Mouse (Mus musculus) midbrain, embryonic 14.5 days (tissue): ENCODE measurements around the gene Adra1d. TPM values are rescaled to one million over a fixed set of nuclear protein-coding genes. Genes with fewer than 3 reads are reported as not detected.

Source experiments
- ATAC-seq: fragments of 200-750 bp; cut with Nextera tagmentation; 2 replicates; pipeline ENCODE4 v1.8.0; 2017; ENCODE audit warnings: moderate number of reproducible peaks, moderate library complexity; ENCODE audit not compliant: low FRiP score, low TSS enrichment
- DNase-seq: peaks from one replicate; pipeline ENCODE4 v3.0.0-alpha.2; 2015
- H3K27ac ChIP-seq: fragments of 300-500 bp; sonication (generic); replicated peaks from 2 replicates; pipeline ENCODE4 v1.5.1; 2014; ENCODE audit warnings: mild to moderate bottlenecking, low read depth, low read length, moderate library complexity
- H3K27me3 ChIP-seq: fragments of 300-500 bp; sonication (generic); 2 replicates; pipeline ENCODE4 v1.6.1; 2014; ENCODE audit warnings: low read length, control low read depth, mixed read lengths; ENCODE audit not compliant: control insufficient read depth, insufficient read depth
- H3K36me3 ChIP-seq: fragments of 300-500 bp; sonication (generic); 2 replicates; pipeline ENCODE4 v1.6.1; 2014; ENCODE audit warnings: low read length, control low read depth; ENCODE audit not compliant: control insufficient read depth, insufficient read depth
- H3K4me1 ChIP-seq: fragments of 300-500 bp; sonication (generic); 2 replicates; pipeline ENCODE4 v1.6.1; 2014; ENCODE audit warnings: mild to moderate bottlenecking, antibody characterized with exemption, low read length, control low read depth; ENCODE audit not compliant: control insufficient read depth, insufficient read depth
- H3K4me2 ChIP-seq: fragments of 300-500 bp; sonication (generic); 2 replicates; pipeline ENCODE4 v1.6.1; 2014; ENCODE audit warnings: mild to moderate bottlenecking, low read length, moderate library complexity
- H3K4me3 ChIP-seq: fragments of 300-500 bp; sonication (generic); replicated peaks from 2 replicates; pipeline ENCODE4 v1.5.1; 2014; ENCODE audit warnings: low read depth, low read length
- H3K9ac ChIP-seq: fragments of 300-500 bp; sonication (generic); replicated peaks from 2 replicates; pipeline ENCODE4 v1.6.1; 2014; ENCODE audit warnings: mild to moderate bottlenecking, low read length, moderate library complexity
- H3K9me3 ChIP-seq: fragments of 300-500 bp; sonication (generic); 2 replicates; pipeline ENCODE4 v1.6.1; 2016; ENCODE audit warnings: low read length, control low read depth, mixed read lengths; ENCODE audit not compliant: control insufficient read depth
- WGBS: fragments of 180-500 bp; shearing (Covaris S2); extraction: QIAGEN DNeasy Blood & Tissue Kit; methylation state at CpG from one replicate; pipeline ENCODE4 v1.1.7; 2014; 5-methylcytosine and 5-hydroxymethylcytosine counted together
- polyA plus RNA-seq: library from polyadenylated mRNA; unstranded; fragments of >200 nt; fragmentation: Nextera tagmentation; extraction: Ambion mirVana; gene quantifications from 2 replicates; pipeline ENCODE4 v1.2.1, GENCODE M21; 2014

Gene Adra1d
- polyA plus RNA-seq, 1 experiment from 2014 or later, result not detected

DNA sequence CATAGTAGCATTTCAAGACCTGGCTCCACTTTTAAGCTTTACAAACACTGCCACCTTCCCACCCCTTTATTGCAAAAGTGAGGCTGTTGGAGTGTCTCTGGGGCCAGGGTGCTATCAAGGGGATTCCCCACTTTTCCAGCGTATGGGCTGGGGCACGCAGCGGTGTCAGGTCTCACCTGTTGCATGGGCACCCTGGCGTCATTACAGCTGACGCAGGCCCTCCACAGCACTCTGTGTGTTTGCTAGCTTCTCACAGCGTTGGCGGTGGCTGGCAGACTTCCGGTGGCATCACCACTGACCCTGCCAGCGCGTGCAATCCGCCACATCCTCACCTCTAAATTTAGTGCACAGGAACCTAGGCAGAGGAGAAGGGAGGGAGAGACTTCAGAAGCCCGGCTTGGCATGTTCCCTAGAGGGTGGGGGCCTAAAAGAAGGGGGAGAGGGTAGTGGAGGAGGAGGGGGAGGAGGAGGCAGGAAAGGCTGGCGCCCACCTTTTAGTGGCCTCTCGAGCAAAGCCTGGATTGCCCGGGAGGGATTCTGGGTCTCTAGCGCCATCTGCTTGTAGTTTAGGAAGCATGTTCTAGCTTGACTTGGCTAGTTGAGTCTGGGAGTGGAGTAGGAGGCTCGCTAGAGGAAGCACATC is 52.3 kb downstream of the Adra1d start:
- Histone ChIP-seq H3K4me3 (no peak overlapping the region), H3K4me1 (peaks cover 20% of the 10 kb centered on the region), H3K27ac (no peak overlapping the region), H3K27me3 (no peaks in the 10 kb centered on the region), H3K36me3 (no peaks in the 10 kb centered on the region), H3K9me3 (no peaks in the 10 kb centered on the region), H3K4me2 (peak overlapping the region; percentile 41), H3K9ac (no peak overlapping the region)
- peak; percentile 88 for DNase-seq
- 0 out of 2 replicates have a peak, but pooled peaks have one; percentile 9 for ATAC-seq
- 20% methylated on average over 17 of the region's 17 CpGs for WGBS

DNA sequence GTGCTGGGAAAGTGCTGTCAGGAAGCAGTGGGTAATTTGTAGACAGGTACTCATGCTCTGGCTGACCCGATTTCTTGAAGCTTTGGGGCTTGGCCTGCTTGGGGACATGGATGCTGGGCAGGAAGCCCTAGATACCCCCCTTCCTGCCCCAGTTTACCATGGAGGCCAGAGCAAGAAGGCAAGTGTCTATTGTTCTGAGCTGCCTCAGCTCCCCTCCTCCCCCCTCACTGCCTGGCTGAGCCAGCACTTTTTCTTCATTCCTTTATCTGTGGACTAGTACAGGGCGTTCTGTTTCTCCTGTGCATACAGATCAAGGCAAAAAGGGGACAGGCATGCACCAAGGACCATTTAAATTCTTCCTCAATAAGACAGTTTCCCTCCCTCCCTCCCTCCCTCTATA is 53.6 kb downstream of the Adra1d start:
- Histone ChIP-seq H3K27me3 (no peaks in the 10 kb centered on the region), H3K9me3 (no peaks in the 10 kb centered on the region), H3K27ac (no peak overlapping the region), H3K9ac (no peak overlapping the region), H3K4me1 (peaks cover 20% of the 10 kb centered on the region), H3K4me3 (no peak overlapping the region), H3K36me3 (no peaks in the 10 kb centered on the region), H3K4me2 (no peak overlapping the region)
- DNase-seq, result peak; percentile 18
- 42% methylated on average over 2 of the region's 2 CpGs for WGBS
- no peak for ATAC-seq

DNA sequence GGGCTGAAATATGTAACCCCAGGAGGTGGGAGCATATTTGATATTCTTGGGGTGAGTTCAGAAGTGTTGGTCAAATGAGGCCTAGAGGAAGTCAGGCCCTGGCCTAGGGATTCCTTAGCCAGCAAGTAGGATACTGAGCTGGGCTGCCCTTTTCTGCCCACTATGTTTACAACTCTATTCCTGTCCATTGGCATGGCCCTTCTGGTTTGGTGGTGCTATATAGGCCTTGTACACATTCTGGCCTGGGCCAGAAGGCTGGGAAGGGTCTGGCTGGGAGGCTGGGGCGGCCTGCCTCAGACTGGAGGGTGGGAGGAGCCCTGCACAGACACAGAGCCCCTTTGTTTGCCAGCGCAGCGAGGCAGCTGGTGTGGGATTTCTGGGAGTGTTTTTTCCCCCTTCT is 55.7 kb downstream of the Adra1d start:
- ATAC-seq (peak; percentile 76), DNase-seq (peak; percentile 70)
- H3K36me3 ChIP-seq, result no peaks in the 10 kb centered on the region
- 3% methylated on average over 3 of the region's 3 CpGs for WGBS
- H3K27ac ChIP-seq, result peak overlapping the region; percentile 71
- no peaks in the 10 kb centered on the region for H3K9me3 ChIP-seq
- H3K4me2 ChIP-seq, result no peak overlapping the region
- peaks cover 22% of the 10 kb centered on the region for H3K4me1 ChIP-seq
- no peak overlapping the region for H3K9ac ChIP-seq
- no peak overlapping the region for H3K4me3 ChIP-seq
- H3K27me3 ChIP-seq, result no peaks in the 10 kb centered on the region

GRCm38 (mm10) chr2:131505431-131505830 is 56.7 kb downstream of the Adra1d start:
- Histone ChIP-seq H3K27ac (0 out of 2 replicates have a peak overlapping the region, but pooled peaks have one; percentile 71), H3K4me1 (peaks cover 27% of the 10 kb centered on the region), H3K27me3 (no peaks in the 10 kb centered on the region), H3K4me2 (no peak overlapping the region), H3K36me3 (no peaks in the 10 kb centered on the region), H3K9ac (no peak overlapping the region), H3K4me3 (no peak overlapping the region), H3K9me3 (no peaks in the 10 kb centered on the region)
- DNase-seq (no peak), ATAC-seq (no peak)

DNA sequence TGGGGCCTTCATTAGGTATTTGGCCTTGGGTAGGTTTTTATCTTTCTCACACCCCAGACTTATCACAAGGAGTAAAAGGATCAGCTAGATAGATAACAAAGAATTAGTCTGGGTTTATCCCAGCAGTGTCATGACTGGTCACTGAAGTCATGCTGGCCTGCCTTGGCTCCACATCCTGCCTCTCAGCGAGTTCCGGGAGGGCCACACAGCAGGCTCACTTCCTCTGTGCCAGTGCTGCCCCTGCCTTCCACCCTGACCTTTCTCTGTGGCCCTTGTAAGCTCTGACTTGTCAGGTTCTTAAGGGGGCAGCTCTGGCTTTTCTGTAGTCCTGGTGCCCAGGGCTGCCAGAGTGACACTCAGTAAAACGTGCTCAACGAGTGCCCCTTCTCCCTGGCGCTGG is 59.5 kb downstream of the Adra1d start:
- Histone ChIP-seq H3K4me2 (no peak overlapping the region), H3K4me3 (no peak overlapping the region), H3K4me1 (peaks cover 16% of the 10 kb centered on the region), H3K27me3 (no peaks in the 10 kb centered on the region), H3K9ac (no peak overlapping the region), H3K36me3 (no peaks in the 10 kb centered on the region), H3K27ac (no peak overlapping the region), H3K9me3 (no peaks in the 10 kb centered on the region)
- DNase-seq (no peak), ATAC-seq (no peak)
- 85% methylated on average over 5 of the region's 5 CpGs for WGBS

GRCm38 (mm10) chr2:131501886-131502285 is 60.2 kb downstream of the Adra1d start:
- Histone ChIP-seq H3K4me3 (no peak overlapping the region), H3K36me3 (no peaks in the 10 kb centered on the region), H3K9me3 (no peaks in the 10 kb centered on the region), H3K4me2 (no peak overlapping the region), H3K4me1 (peaks cover 16% of the 10 kb centered on the region), H3K27me3 (no peaks in the 10 kb centered on the region), H3K9ac (no peak overlapping the region), H3K27ac (peak overlapping the region; percentile 37; the same call in 1 of the 2 replicates)
- DNase-seq (peak; percentile 21), ATAC-seq (no peak)
- 63% methylated on average over 5 of the region's 5 CpGs for WGBS

GRCm38 (mm10) chr2:131499290-131499845 is 62.7 kb downstream of the Adra1d start:
- H3K9me3 ChIP-seq, result no peaks in the 10 kb centered on the region
- H3K27ac ChIP-seq, result no peak overlapping the region
- H3K27me3 ChIP-seq, result no peaks in the 10 kb centered on the region
- WGBS, result 73% methylated on average over 5 of the region's 5 CpGs
- H3K4me3 ChIP-seq, result no peak overlapping the region
- no peak overlapping the region for H3K9ac ChIP-seq
- ATAC-seq (no peak), DNase-seq (no peak)
- H3K36me3 ChIP-seq, result no peaks in the 10 kb centered on the region
- no peak overlapping the region for H3K4me2 ChIP-seq
- peaks cover 8% of the 10 kb centered on the region; the same call in 1 of the 2 replicates for H3K4me1 ChIP-seq

DNA sequence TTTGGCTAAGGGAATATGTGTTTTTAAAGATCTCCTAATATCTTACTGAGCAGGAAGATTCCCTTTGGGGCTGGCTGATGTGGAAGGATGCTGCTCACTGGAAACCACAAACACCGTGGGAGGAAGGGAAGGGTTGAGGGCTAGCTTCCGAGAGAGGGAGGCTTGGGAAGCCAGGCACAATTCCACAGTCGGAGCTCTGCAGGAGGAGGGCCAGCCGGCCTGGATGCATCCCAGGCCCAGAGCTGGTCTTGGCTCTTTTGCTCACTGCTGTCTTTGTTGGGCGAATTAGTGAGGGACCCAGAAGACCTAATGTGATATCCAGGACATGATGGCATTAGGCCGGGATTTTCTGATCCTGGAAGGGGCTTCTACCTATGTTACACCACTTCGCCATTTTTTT is 63.9 kb downstream of the Adra1d start:
- Histone ChIP-seq H3K9me3 (no peaks in the 10 kb centered on the region), H3K27ac (no peak overlapping the region), H3K4me3 (no peak overlapping the region), H3K36me3 (no peaks in the 10 kb centered on the region), H3K9ac (no peak overlapping the region), H3K4me2 (no peak overlapping the region), H3K27me3 (no peaks in the 10 kb centered on the region), H3K4me1 (peaks cover 19% of the 10 kb centered on the region)
- 71% methylated on average over 7 of the region's 7 CpGs for WGBS
- ATAC-seq (no peak), DNase-seq (no peak)

DNA sequence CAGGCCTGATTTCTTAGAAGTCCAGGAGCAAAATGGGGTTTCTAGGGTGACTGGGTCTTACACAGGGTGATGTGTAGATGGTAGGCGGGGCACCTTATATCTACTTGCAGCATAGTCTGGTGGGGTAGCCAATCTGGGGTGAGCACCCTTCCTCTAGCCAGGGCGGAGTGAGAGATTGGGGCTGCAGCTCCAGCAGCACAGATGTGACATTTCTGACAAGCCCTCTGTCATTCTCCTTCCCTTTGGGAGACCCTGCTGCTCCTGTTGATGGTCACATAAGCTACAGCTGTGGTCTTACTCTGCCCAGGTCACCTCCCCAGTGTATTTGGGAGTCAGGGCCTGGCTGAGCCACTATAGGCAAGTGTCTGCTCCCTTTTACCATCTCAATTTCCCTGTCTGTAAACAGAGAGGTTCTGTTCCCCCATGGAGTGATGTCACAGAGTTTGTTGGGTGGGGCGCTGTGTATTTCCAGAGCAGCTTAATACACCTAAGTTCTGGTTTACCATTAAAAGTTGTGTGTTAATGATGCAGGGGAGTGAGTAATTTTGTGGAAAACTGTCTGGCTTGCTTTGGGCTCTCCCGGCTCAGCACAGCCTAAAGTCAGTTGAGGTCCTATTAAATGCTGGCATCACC is 64.7 kb downstream of the Adra1d start:
- no peaks in the 10 kb centered on the region for H3K36me3 ChIP-seq
- no peak overlapping the region for H3K27ac ChIP-seq
- no peak overlapping the region for H3K4me3 ChIP-seq
- no peak overlapping the region for H3K4me2 ChIP-seq
- peaks cover 27% of the 10 kb centered on the region for H3K4me1 ChIP-seq
- no peak for DNase-seq
- no peaks in the 10 kb centered on the region for H3K9me3 ChIP-seq
- WGBS, result 96% methylated on average over 4 of the region's 4 CpGs
- H3K27me3 ChIP-seq, result no peaks in the 10 kb centered on the region
- no peak for ATAC-seq
- no peak overlapping the region for H3K9ac ChIP-seq
